Mouse (Mus musculus): ENCODE data around the gene Rnase1.
A peak's percentile ranks its signal among the peaks of the same experiment; 100 is the strongest.
"Not testable (repeated sequence)": the region's sequence is repeated elsewhere in the genome, so short reads cannot be mapped to it uniquely, and the experiment has no call there.

Rnase1 gene

GRCm38 (mm10) chr14:51142119-51142518, 4.5 kb downstream of the Rnase1 start:
- DNase-seq (ENCODE audit: low read depth, low spot score): no peak

- DNase-seq (ENCODE audit: low read depth, low spot score): no peak
Observed at GRCm38 (mm10) chr14:51140342-51140741, 6.2 kb downstream of the Rnase1 start.

- DNase-seq (ENCODE audit: low read depth, low spot score): no peak
Observed at GRCm38 (mm10) chr14:51132372-51132771, 14.2 kb downstream of the Rnase1 start.

- no peak for DNase-seq (ENCODE audit: low read depth, low spot score)
Observed at GRCm38 (mm10) chr14:51131086-51131815, 15.3 kb downstream of the Rnase1 start.

GRCm38 (mm10) chr14:51130315-51130940, 16.2 kb downstream of the Rnase1 start:
- no peak for DNase-seq (ENCODE audit: low read depth, low spot score)

GRCm38 (mm10) chr14:51129624-51129975, 17.0 kb downstream of the Rnase1 start:
- no peak for DNase-seq (ENCODE audit: low read depth, low spot score)

GRCm38 (mm10) chr14:51128775-51129623, 17.6 kb downstream of the Rnase1 start:
- no peak for DNase-seq (ENCODE audit: low read depth, low spot score)

GRCm38 (mm10) chr14:51127648-51128258, 18.8 kb downstream of the Rnase1 start:
- DNase-seq (ENCODE audit: low read depth, low spot score): no peak

- peak; percentile 18 for DNase-seq (ENCODE audit: low read depth, low spot score)
Observed at GRCm38 (mm10) chr14:51125684-51126083, 20.9 kb downstream of the Rnase1 start.

- DNase-seq (ENCODE audit: low read depth, low spot score): no peak
Observed at GRCm38 (mm10) chr14:51113916-51114560, 32.5 kb downstream of the Rnase1 start, which contains the start of gene Eddm3b. Gene Eddm3b (plus strand): TSS chr14:51114426.

GRCm38 (mm10) chr14:51113476-51113875, 33.1 kb downstream of the Rnase1 start:
- DNase-seq (ENCODE audit: low read depth, low spot score): no peak

- DNase-seq (ENCODE audit: low read depth, low spot score): no peak
Observed at GRCm38 (mm10) chr14:51111966-51112365, 34.6 kb downstream of the Rnase1 start.

GRCm38 (mm10) chr14:51106449-51106967, 40.1 kb downstream of the Rnase1 start:
- DNase-seq (ENCODE audit: low read depth, low spot score): no peak

GRCm38 (mm10) chr14:51104366-51104765, 42.2 kb downstream of the Rnase1 start:
- DNase-seq (ENCODE audit: low read depth, low spot score): no peak

GRCm38 (mm10) chr14:51103217-51103616, 43.4 kb downstream of the Rnase1 start:
- peak; percentile 56 for DNase-seq (ENCODE audit: low read depth, low spot score)

- DNase-seq (ENCODE audit: low read depth, low spot score): no peak
Observed at GRCm38 (mm10) chr14:51101284-51101683, 45.3 kb downstream of the Rnase1 start.

- no peak for DNase-seq (ENCODE audit: low read depth, low spot score)
Observed at GRCm38 (mm10) chr14:51098921-51099320, 47.7 kb downstream of the Rnase1 start.

GRCm38 (mm10) chr14:51098300-51098699, 48.3 kb downstream of the Rnase1 start:
- DNase-seq (ENCODE audit: low read depth, low spot score): not testable (repeated sequence)

- DNase-seq (ENCODE audit: low read depth, low spot score): no peak
Observed at GRCm38 (mm10) chr14:51095736-51096524, 50.7 kb downstream of the Rnase1 start.
